Mouse (Mus musculus): ENCODE measurements around the gene Rpl27. TPM values are rescaled to one million over a fixed set of nuclear protein-coding genes. Genes with fewer than 3 reads are reported as not detected.
"Not testable (repeated sequence)": the region's sequence is repeated elsewhere in the genome, so short reads cannot be mapped to it uniquely, and the experiment has no call there.

Rpl27 gene
- total and polyA plus RNA-seq, 2 experiments, result 230 to 236 TPM

DNA sequence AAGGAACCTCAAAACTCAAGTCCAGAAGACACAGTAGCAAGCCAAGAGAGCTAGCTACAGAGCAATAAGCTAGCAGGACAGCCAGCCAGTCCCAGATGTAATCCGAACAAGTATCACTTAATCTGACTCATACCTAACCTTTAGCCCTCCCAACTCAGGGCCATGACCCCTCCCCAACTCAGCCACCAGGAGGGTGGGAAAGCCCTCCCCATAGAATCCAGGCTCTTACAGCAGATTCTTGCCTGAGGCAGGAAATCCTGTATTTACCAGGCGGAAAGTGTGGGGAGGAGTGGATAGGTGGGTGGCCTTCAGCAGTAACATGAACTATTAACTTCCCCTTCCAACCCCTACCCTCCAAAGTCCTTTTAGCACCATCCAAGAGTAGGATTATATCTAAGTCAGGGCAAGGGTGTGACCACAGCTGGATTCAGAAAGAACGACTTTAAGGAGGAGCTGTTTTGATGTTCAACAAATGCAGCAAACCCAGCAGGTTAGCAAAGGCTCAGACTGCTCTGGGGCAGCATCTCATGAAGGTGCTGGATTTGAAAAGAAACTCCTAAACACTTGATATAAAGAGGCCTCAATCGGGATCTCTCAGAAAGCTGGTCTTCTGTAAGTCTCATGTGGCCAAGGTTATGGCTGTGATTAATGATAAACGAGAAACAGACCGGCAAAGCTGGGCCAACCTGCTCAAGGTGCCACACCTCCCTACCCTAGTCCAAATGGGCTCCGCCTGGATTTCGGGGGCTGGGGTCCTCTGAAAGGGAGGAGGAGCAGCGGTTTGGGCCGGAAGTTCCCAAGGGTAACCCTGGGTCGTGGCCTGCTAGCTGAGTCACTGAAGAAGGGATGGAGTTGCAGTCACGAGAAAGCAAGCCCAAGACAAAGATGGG lies 22.4 kb downstream of the Rpl27 start, which contains the start of gene Rnd2:
Rnd2 (plus strand) TSS at position 789 of the 890 bp plus-strand sequence.
- peaks cover 1% of the 10 kb centered on the region; the same call in 1 of the 2 replicates for H3K4me1 ChIP-seq (ENCODE audit: control insufficient read depth, insufficient read depth, low read length)
- DNase-seq (ENCODE audit: extremely low read depth, low read depth, low spot score), result no peak
- no peak within 1 kb of the TSS; the same call in 1 of the 2 replicates for H3K27ac ChIP-seq (replicated peaks; ENCODE audit: insufficient read depth, low read depth, low read length)
- no peaks in the 10 kb centered on the region for H3K36me3 ChIP-seq (ENCODE audit: control insufficient read depth, insufficient read depth, low read length)
- H3K4me3 ChIP-seq (ENCODE audit: insufficient read depth, low read depth, low read length), result peak within 1 kb of the TSS; percentile 86
- TF ChIP-seq CTCF (IDR thresholded peaks at IDR 0.05; ENCODE audit: low read depth, low read length) (no peak), POLR2A (IDR thresholded peaks at IDR 0.05; ENCODE audit: extremely low read depth, insufficient read depth, low read length) (no peak)
- 22% methylated on average over 12 of the region's 12 CpGs for WGBS
- no peaks in the 10 kb centered on the region for H3K27me3 ChIP-seq (ENCODE audit: control insufficient read depth, insufficient read depth, low read length)
- H3K9ac ChIP-seq (ENCODE audit: low read depth, low read length), result peak within 1 kb of the TSS; percentile 89
- H3K79me2 ChIP-seq (ENCODE audit: control insufficient read depth, insufficient read depth, low read length), result no peaks in the 10 kb centered on the region

DNA sequence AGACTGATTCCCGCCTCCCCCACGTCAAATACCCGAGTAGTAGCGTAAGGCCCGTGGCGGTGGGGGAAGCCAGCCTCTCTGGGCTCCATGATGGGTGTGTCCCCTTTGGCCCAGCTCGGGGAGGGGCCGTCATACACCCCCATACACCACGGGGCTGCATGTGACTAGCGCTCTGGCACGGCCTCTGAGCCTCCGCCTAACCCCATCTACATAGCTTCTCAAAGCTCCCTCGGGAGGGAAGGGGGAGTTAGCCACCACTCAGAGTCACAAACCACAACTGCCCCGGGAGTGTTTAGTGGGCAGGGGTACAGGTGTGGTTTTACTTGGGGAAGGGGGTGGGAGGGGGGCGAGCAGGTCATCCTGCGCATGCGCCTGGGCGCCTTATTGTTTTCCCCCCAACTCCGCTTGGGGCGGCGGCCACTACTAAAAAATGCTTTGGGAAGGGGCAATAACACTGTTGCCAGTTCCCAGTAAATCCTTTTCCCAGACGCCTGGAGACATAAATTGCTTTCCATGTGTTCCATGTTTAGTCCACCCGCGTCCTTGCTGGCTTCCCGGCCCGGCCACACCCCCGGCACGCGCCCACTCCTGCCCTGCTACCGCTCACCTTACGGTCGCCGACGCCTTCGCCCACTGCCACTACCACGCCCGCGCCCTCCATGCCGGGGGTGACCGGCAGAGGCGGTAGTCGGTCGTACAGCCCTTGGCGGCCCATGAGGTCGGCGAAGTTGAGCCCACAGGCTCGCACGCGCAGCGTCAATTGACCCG lies 23.2 kb downstream of the Rpl27 start:
- no peaks in the 10 kb centered on the region for H3K27me3 ChIP-seq (ENCODE audit: control insufficient read depth, insufficient read depth, low read length)
- TF ChIP-seq CTCF (IDR thresholded peaks at IDR 0.05; ENCODE audit: low read depth, low read length) (0 out of 2 replicates have a peak, but pooled peaks have one; percentile 3), POLR2A (IDR thresholded peaks at IDR 0.05; ENCODE audit: extremely low read depth, insufficient read depth, low read length) (no peak)
- no peak overlapping the region for H3K27ac ChIP-seq (replicated peaks; ENCODE audit: insufficient read depth, low read depth, low read length)
- 5% methylated on average over 51 of the region's 51 CpGs for WGBS
- H3K4me3 ChIP-seq (ENCODE audit: insufficient read depth, low read depth, low read length), result peak overlapping the region; percentile 86
- peak overlapping the region; percentile 89 for H3K9ac ChIP-seq (ENCODE audit: low read depth, low read length)
- no peaks in the 10 kb centered on the region for H3K36me3 ChIP-seq (ENCODE audit: control insufficient read depth, insufficient read depth, low read length)
- no peaks in the 10 kb centered on the region for H3K79me2 ChIP-seq (ENCODE audit: control insufficient read depth, insufficient read depth, low read length)
- no peak for DNase-seq (ENCODE audit: extremely low read depth, low read depth, low spot score)
- peaks cover 1% of the 10 kb centered on the region; the same call in 1 of the 2 replicates for H3K4me1 ChIP-seq (ENCODE audit: control insufficient read depth, insufficient read depth, low read length)

DNA sequence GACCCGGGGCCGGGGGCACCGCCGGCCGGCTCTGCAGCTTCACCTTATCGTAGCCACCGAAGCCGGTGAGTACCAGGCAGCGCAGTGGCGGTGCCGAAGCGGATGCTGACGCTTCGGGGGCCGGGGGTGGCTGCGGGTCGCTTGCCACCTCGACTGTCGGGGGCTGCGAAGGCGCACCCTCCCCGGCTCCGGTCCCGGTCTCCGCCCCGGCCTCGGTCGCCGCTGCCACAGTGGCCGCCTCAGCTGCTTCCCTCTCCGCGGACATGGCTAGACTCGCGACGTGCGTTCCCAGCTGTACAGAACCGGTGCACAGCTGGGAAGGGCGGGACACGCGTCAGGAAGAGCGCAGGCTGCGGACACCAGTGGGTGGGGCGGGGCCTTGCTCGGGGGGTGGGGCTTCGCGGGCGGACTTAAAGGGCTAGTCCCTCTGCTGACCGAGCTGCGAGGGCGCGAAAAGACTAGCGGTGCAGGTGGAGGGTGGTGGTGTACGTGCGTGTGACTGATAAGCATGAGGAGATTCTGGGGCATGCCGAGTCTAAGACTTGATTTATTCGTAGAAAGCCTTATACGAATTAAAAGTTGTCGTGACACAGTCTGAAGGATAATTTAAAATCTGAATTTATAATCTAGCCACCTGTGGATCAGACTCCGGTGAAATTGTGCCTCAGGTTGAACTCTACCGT lies 23.9 kb downstream of the Rpl27 start, which contains the start of gene Vat1:
Vat1 (minus strand) TSS at position 362 of the 683 bp plus-strand sequence.
- TF ChIP-seq POLR2A (IDR thresholded peaks at IDR 0.05; ENCODE audit: extremely low read depth, insufficient read depth, low read length) (peak; percentile 37; the same call in 1 of the 2 replicates), CTCF (IDR thresholded peaks at IDR 0.05; ENCODE audit: low read depth, low read length) (no peak)
- Histone ChIP-seq H3K9ac (ENCODE audit: low read depth, low read length) (peak within 1 kb of the TSS; percentile 89), H3K27me3 (ENCODE audit: control insufficient read depth, insufficient read depth, low read length) (no peaks in the 10 kb centered on the region), H3K27ac (replicated peaks; ENCODE audit: insufficient read depth, low read depth, low read length) (no peak within 1 kb of the TSS), H3K4me1 (ENCODE audit: control insufficient read depth, insufficient read depth, low read length) (peaks cover 1% of the 10 kb centered on the region; the same call in 1 of the 2 replicates), H3K79me2 (ENCODE audit: control insufficient read depth, insufficient read depth, low read length) (no peaks in the 10 kb centered on the region), H3K36me3 (ENCODE audit: control insufficient read depth, insufficient read depth, low read length) (no peaks in the 10 kb centered on the region), H3K4me3 (ENCODE audit: insufficient read depth, low read depth, low read length) (peak within 1 kb of the TSS; percentile 86)
- 2% methylated on average over 57 of the region's 60 CpGs for WGBS
- peak; percentile 64 for DNase-seq (ENCODE audit: extremely low read depth, low read depth, low spot score)

DNA sequence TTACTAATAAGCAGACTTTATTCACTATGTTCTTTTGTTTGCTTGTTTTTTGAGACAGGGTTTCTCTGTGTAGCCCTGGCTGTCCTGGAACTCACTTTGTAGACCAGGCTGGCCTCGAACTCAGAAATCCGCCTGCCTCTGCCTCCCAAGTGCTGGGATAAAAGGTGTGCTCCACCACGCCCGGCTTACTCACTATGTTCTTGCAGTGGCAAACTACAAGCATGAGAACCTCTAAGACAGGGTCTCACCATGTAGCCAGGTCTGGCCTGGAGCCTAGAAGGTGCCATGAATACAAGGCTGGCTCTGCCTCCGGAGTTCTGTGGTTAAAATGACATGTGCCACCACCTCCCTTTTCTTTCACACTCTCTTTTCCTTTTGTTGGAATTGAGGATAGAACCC lies 24.5 kb downstream of the Rpl27 start:
- not testable (repeated sequence) for H3K4me1 ChIP-seq (ENCODE audit: control insufficient read depth, insufficient read depth, low read length); H3K27ac ChIP-seq (replicated peaks; ENCODE audit: insufficient read depth, low read depth, low read length); H3K79me2 ChIP-seq (ENCODE audit: control insufficient read depth, insufficient read depth, low read length); H3K9ac ChIP-seq (ENCODE audit: low read depth, low read length); H3K4me3 ChIP-seq (ENCODE audit: insufficient read depth, low read depth, low read length); H3K27me3 ChIP-seq (ENCODE audit: control insufficient read depth, insufficient read depth, low read length); H3K36me3 ChIP-seq (ENCODE audit: control insufficient read depth, insufficient read depth, low read length); DNase-seq (ENCODE audit: extremely low read depth, low read depth, low spot score)
- WGBS, result 61% methylated on average over 5 of the region's 5 CpGs

DNA sequence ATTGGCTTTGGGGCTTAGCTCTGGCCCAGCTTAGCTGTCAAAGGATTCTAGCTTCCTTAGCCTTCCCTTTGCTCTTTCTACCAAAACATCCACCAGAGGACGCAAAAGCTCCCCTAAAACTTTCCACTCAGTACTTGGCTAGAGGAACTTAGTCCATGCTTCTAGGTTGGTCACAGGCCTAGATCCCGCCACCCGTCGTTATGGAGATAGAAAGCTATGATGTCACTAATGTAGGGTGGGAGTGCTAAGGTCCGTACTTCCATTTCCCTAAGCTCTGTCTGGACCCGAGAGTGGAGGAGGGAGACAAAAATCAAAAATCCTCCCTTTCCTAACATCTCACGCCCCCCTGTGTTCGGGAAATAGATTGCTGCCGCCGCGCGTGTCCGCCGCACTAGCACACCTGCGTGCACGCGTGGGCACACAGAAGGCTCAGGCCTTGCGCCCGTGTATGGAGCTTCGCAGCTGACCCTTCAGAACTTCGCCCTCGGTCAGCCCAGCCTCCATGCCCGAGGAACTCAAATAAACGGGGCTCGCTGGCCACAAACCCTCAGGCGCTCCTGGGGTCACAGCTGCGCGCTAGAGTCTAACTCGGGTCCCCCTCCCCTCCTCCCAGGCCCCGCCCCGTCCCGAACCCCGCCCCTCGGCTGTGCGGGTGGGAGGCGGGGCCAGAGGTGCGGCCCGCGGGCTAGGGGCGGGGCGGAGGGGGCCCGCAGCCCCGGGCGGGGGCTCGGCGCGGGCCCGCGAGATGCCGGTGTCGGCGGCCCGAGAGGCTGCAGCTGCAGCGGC lies 25.6 kb downstream of the Rpl27 start:
- no peaks in the 10 kb centered on the region for H3K36me3 ChIP-seq (ENCODE audit: control insufficient read depth, insufficient read depth, low read length)
- under 1% methylated on average over 44 of the region's 54 CpGs for WGBS
- DNase-seq (ENCODE audit: extremely low read depth, low read depth, low spot score), result peak; percentile 93
- peak overlapping the region; percentile 83 for H3K9ac ChIP-seq (ENCODE audit: low read depth, low read length)
- H3K27ac ChIP-seq (replicated peaks; ENCODE audit: insufficient read depth, low read depth, low read length), result peak overlapping the region; percentile 58
- no peaks in the 10 kb centered on the region for H3K27me3 ChIP-seq (ENCODE audit: control insufficient read depth, insufficient read depth, low read length)
- no peaks in the 10 kb centered on the region for H3K79me2 ChIP-seq (ENCODE audit: control insufficient read depth, insufficient read depth, low read length)
- peak; percentile 29 for TF ChIP-seq CTCF (IDR thresholded peaks at IDR 0.05; ENCODE audit: low read depth, low read length)
- TF ChIP-seq POLR2A (IDR thresholded peaks at IDR 0.05; ENCODE audit: extremely low read depth, insufficient read depth, low read length), result 0 out of 2 replicates have a peak, but pooled peaks have one; percentile 16
- H3K4me1 ChIP-seq (ENCODE audit: control insufficient read depth, insufficient read depth, low read length), result peaks cover 1% of the 10 kb centered on the region; the same call in 1 of the 2 replicates
- peak overlapping the region; percentile 66 for H3K4me3 ChIP-seq (ENCODE audit: insufficient read depth, low read depth, low read length)
